Mouse (Mus musculus) erythroblast, embryonic 14.5 days (primary cell): ENCODE data around the gene Sgms1.

Experiments
- GATA1 ChIP-seq: IDR thresholded peaks from 2 replicates; pipeline ENCODE4 v1.6.1; 2012; ENCODE audit warnings: low read length, inconsistent platforms, mixed read lengths
- TAL1 ChIP-seq: IDR thresholded peaks from 3 replicates; pipeline ENCODE4 v1.6.1; 2012; ENCODE audit warnings: low read length, inconsistent platforms, mixed read lengths

DNA sequence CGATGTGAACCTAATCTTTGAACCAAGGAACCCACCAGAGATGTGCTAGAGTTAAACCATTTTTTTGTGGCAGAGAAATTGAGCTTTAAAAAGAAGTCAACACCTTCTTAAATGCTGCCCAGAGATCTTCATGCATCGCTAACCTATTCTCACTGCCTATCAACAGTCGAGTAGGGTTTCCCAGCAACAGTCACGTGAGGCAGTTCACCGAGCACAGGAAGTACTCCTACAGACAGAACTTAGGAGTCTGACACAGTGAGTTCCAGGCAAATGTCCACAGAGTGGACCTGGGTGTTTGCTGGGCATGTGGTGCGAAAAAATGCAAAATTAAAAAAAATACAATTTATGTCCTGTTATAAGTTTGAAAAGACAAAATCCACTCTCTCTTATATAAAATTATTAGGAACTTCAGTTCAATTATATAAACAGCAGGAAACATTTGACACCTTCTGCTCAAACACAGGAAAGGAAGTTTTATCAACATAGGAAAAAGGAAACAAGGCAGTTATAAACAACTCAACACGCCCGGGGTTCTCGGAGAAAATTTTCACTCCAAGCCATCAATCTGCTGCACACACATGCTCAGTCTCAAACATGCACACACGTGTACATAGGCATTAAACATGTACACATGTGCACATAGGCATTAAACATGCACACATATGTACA lies 64.3 kb downstream of the Sgms1 start:
- no peak for TF ChIP-seq GATA1
- TF ChIP-seq TAL1, result no peak
